Mouse (Mus musculus) A20 (cell line): Measurements from ENCODE around the gene Arhgap45.
"Not testable (repeated sequence)": the region's sequence is repeated elsewhere in the genome, so short reads cannot be mapped to it uniquely, and the experiment has no call there.

Source experiments
- DNase-seq: peaks from one replicate; pipeline ENCODE4 v3.0.0-alpha.2; 2011; ENCODE audit warnings: low read depth, low spot score

Arhgap45 gene

GRCm38 (mm10) chr10:80032799-80033480 lies 16.5 kb downstream of the Arhgap45 start:
- DNase-seq = peak; percentile 87

DNA sequence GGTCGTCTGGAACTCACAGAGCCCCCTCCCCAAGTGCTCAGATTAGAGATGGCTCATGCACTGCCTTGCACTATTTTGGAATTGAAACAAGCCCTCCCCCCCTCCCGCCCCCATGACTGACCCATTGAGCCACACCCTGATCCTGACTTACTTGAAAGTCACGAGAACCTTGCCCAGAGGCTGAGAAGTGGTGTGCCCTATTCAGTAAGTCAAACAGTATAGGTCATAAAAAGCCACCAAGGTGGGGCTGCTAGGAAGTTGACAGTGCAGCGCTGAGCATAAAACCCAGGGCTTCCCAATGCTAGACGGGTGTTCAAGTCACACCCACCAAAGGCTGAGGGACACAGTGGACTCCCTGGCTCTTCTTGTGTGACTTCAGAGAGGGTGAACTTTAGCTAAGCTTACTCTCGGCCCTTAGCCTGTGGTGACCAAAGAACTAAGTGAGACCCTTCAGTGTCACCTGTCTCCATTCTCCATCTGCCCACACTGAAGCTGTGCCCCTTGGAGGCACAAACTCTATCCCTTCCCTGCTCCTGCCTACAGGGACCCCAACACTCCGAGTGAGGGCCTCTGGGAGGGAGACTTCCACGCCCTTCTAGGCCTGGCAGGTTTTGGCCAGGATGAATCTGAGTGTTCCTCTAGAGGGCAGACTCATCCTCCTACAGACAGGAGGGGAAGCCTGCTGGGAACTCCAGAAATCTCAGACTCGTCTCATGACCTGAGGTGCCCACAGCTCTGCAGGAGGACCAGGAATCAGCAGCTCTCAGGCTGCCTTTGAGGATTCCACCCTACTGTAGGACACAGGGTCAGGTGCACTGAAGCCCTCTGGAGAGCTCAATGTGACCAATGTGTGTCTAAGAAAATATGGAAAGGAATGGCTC lies 17.3 kb downstream of the Arhgap45 start:
- peak; percentile 54 for DNase-seq

GRCm38 (mm10) chr10:80035148-80035547 lies 18.7 kb downstream of the Arhgap45 start:
- DNase-seq = no peak

GRCm38 (mm10) chr10:80035686-80036085 lies 19.2 kb downstream of the Arhgap45 start:
- no peak for DNase-seq

GRCm38 (mm10) chr10:80036832-80037231 lies 20.4 kb downstream of the Arhgap45 start:
- DNase-seq = no peak

- DNase-seq = peak; percentile 99
These were observed 23.1 kb downstream of the Arhgap45 start, which contains the start of gene Polr2e for GRCm38 (mm10) chr10:80039559-80039979. Gene Polr2e, minus strand, starts transcription at chr10:80039795.

DNA sequence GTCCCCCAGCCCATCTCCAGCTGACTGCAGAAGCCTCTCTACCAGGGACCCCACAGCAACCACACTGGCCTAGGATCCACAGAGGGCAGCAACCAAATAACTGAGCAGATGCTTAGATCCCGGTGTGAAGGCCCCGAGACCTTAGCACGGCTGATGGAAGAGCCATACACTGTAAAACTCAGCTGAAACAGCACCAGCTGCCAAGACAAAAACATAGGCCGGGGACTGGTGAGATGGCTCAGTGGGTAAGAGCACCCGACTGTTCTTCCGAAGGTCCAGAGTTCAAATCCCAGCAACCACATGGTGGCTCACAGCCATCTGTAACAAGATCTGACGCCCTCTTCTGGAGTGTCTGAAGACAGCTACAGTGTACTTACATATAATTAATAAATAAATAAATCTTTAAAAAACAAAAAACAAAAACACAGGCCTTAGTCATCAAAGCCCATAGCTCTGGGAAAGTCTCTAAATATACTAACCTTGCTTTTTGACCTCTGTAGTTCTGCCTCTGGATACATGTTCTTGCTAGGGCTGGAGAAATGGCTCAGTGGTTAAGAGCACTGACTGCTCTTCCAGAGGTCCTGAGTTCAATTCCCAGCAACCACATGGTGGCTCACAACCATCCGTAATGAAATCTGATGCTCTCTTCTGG lies 25.1 kb downstream of the Arhgap45 start:
- not testable (repeated sequence) for DNase-seq

GRCm38 (mm10) chr10:80044087-80044486 lies 27.6 kb downstream of the Arhgap45 start:
- no peak for DNase-seq

- not testable (repeated sequence) for DNase-seq
These were observed 28.9 kb downstream of the Arhgap45 start for GRCm38 (mm10) chr10:80045364-80045763.

GRCm38 (mm10) chr10:80045766-80046165 lies 29.3 kb downstream of the Arhgap45 start:
- DNase-seq = no peak

GRCm38 (mm10) chr10:80047041-80047565 lies 30.6 kb downstream of the Arhgap45 start, which contains the start of gene Gpx4:
Gene Gpx4, plus strand, starts transcription at chr10:80047166.
- DNase-seq = no peak

- no peak for DNase-seq
These were observed 31.9 kb downstream of the Arhgap45 start for GRCm38 (mm10) chr10:80048396-80048795.

DNA sequence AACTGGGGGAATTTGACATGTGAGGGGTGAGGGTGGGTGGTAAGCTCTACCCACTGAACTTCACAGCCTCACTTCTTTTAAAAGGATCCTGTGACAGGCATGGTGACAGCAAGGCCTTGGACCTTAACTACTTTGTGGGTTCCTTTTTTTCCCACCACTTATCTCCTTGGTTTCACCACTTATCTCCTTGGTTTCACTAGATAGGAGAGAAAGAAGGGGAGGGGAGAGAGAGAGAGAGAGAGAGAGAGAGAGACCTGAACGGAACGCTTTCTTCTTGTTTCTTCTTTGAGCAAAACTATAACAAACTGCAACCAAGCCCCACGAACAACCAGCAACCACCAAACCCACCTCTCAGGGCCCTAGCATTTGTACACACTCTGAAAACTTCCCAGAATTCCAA lies 32.4 kb downstream of the Arhgap45 start:
- no peak for DNase-seq

DNA sequence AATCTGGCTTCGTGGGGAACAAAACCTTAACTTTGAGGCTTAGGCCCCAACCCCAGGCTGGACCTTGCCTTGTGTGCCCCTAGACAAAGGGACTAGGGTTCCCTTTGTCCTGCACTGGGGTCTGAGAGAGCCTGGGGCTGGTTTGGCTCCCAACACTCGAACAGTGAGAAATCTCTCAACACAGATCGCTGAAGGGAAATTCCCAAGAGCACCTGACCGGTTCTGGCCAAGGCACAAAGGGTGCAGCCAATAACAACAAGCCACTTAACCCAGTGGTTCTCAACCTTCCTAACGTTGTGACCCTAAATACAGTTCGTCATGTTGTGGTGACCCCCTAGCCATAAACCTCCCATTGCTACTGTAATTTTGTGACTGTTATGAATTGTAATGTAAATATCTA lies 33.8 kb downstream of the Arhgap45 start:
- peak; percentile 22 for DNase-seq

- DNase-seq = no peak
These were observed 34.6 kb downstream of the Arhgap45 start for GRCm38 (mm10) chr10:80050885-80051617.

DNA sequence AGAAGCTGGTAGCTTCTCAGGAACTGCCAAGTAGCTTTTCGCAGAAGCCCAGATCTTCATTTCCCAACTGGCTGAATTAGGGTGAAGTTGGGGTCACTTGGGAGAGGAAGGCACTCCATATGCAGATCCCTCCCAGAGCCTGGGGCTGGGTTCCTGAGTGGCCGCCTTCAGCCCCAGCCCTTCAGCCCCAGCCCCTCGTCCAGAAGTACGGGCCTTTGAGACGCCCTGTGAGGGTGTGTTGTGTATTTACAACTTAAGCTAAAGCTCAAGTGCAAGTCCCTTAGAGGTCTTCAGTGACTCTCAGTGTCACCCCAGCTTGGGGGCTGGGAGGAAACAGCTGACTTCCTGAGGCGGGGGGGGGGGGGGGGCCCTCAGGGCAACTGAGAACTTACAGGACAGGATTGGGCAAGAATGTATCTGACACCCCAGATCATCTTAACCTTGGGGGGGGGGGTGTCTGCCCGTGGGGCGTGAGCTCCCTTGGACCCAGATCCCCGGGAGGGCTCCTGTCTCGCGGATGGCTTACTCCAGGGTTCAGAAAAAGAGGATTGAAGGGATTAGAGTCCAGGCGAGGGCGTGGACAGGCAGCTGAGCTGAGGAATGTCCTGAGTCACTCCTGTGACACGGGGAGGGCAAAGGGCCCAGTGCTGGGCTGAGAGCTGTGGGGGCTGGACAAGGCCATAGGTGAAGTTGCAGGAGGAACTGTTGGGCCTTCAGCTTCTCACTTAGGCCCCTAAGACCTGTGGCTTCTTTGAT lies 35.3 kb downstream of the Arhgap45 start:
- DNase-seq = no peak

DNA sequence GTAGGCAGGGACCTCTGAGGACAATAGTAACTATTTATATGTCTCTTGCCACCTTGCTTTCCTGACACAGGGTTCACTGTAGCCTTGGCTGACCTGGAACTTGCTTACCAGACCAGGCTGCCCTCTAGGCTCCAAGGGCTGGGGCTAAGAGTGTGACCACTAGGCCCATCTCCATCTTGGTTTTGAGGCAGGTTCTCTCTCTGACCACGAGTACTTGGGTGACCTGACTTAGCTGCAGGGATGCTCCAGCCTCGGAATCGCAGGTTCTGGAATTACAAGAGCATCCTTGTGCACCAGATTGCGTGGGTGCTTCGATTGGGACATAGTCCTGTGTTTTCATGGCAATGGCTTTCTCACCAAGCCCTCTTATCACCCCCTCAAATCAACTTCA lies 35.9 kb downstream of the Arhgap45 start:
- DNase-seq = no peak

- DNase-seq = peak; percentile 100
These were observed 36.9 kb downstream of the Arhgap45 start for GRCm38 (mm10) chr10:80053259-80053780.

- DNase-seq = peak; percentile 78
These were observed 37.7 kb downstream of the Arhgap45 start for GRCm38 (mm10) chr10:80053831-80054815.
